Mouse (Mus musculus) MEL-GATA-1-ER (cell line): ENCODE measurements around the gene Slc1a7.
A peak's percentile ranks its signal among the peaks of the same experiment; 100 is the strongest.

Experiments
- DNase-seq: peaks from one replicate; pipeline ENCODE4 v3.0.0-alpha.2; 2012; ENCODE audit warnings: low read depth; ENCODE audit errors: extremely low read depth

Slc1a7 gene

GRCm38 (mm10) chr4:108014466-108014865 lies 46.3 kb downstream of the Slc1a7 start:
- no peak for DNase-seq

GRCm38 (mm10) chr4:108015067-108015765 lies 47.1 kb downstream of the Slc1a7 start:
- DNase-seq: no peak

- no peak for DNase-seq
These were observed 48.2 kb downstream of the Slc1a7 start for GRCm38 (mm10) chr4:108016321-108016720.

GRCm38 (mm10) chr4:108017839-108018238 lies 49.7 kb downstream of the Slc1a7 start:
- DNase-seq: no peak

- no peak for DNase-seq
These were observed 50.2 kb downstream of the Slc1a7 start for GRCm38 (mm10) chr4:108018241-108018923.

- no peak for DNase-seq
These were observed 51.1 kb downstream of the Slc1a7 start for GRCm38 (mm10) chr4:108018961-108019921.

GRCm38 (mm10) chr4:108020178-108020577 lies 52.0 kb downstream of the Slc1a7 start:
- no peak for DNase-seq

GRCm38 (mm10) chr4:108023186-108023585 lies 55.1 kb downstream of the Slc1a7 start:
- DNase-seq: no peak

GRCm38 (mm10) chr4:108024641-108025040 lies 56.5 kb downstream of the Slc1a7 start:
- no peak for DNase-seq

GRCm38 (mm10) chr4:108025269-108025668 lies 57.1 kb downstream of the Slc1a7 start:
- DNase-seq: peak; percentile 28

GRCm38 (mm10) chr4:108026193-108026592 lies 58.1 kb downstream of the Slc1a7 start:
- DNase-seq: peak; percentile 49

GRCm38 (mm10) chr4:108030888-108031501 lies 62.9 kb downstream of the Slc1a7 start:
- no peak for DNase-seq

- DNase-seq: no peak
These were observed 63.6 kb downstream of the Slc1a7 start for GRCm38 (mm10) chr4:108031502-108032351.

GRCm38 (mm10) chr4:108032352-108032849 lies 64.3 kb downstream of the Slc1a7 start:
- no peak for DNase-seq

- DNase-seq: no peak
These were observed 65.1 kb downstream of the Slc1a7 start for GRCm38 (mm10) chr4:108033041-108033764.

GRCm38 (mm10) chr4:108037027-108037426 lies 68.9 kb downstream of the Slc1a7 start:
- DNase-seq: no peak

GRCm38 (mm10) chr4:108045136-108046107 lies 77.3 kb downstream of the Slc1a7 start:
- DNase-seq: no peak

GRCm38 (mm10) chr4:108046136-108046535 lies 78.0 kb downstream of the Slc1a7 start:
- DNase-seq: no peak
